Mouse (Mus musculus): Measurements from ENCODE around the gene Tpcn2. TPM values are rescaled to one million over a fixed set of nuclear protein-coding genes. Genes with fewer than 3 reads are reported as not detected.

Tpcn2 gene
- total RNA-seq, 2 experiments from 2014 or later, result 4.7 to 4.8 TPM

GRCm38 (mm10) chr7:145252715-145253476, 30.9 kb downstream of the Tpcn2 start:
- DNase-seq (ENCODE audit: low spot score in 2 of 2), result peak; percentile 73 to 75
- intact Hi-C loops (cut with DNase I), result no loop called here

- intact Hi-C loops (cut with DNase I), result no loop called here
These were observed 33.6 kb downstream of the Tpcn2 start for GRCm38 (mm10) chr7:145250225-145250624.

GRCm38 (mm10) chr7:145248911-145249310, 34.9 kb downstream of the Tpcn2 start:
- DNase-seq (ENCODE audit: low spot score in 2 of 2), result no peak
- intact Hi-C loops (cut with DNase I), result no loop called here

More at GRCm38 (mm10) chr7:145250225-145250624, 33.6 kb downstream of the Tpcn2 start:
- no peak for DNase-seq (ENCODE audit: low spot score in 2 of 2)

GRCm38 (mm10) chr7:145242851-145243712, 40.7 kb downstream of the Tpcn2 start:
- peak; percentile 70 to 73 for DNase-seq (ENCODE audit: low spot score in 2 of 2)
- intact Hi-C loops (cut with DNase I), result loop anchor here (1.0 kb wide), 1 partner anchor 306 kb away; no protein-coding TSS in a partner anchor

- intact Hi-C loops (cut with DNase I), result no loop called here
These were observed 41.8 kb downstream of the Tpcn2 start for GRCm38 (mm10) chr7:145242028-145242427.

GRCm38 (mm10) chr7:145240929-145241328, 42.9 kb downstream of the Tpcn2 start:
- intact Hi-C loops (cut with DNase I), result no loop called here

More at GRCm38 (mm10) chr7:145242028-145242427, 41.8 kb downstream of the Tpcn2 start:
- no peak for DNase-seq (ENCODE audit: low spot score in 2 of 2)

GRCm38 (mm10) chr7:145239736-145240505, 43.9 kb downstream of the Tpcn2 start:
- intact Hi-C loops (cut with DNase I), result no loop called here
- no peak for DNase-seq (ENCODE audit: low spot score in 2 of 2)

More at GRCm38 (mm10) chr7:145240929-145241328, 42.9 kb downstream of the Tpcn2 start:
- no peak for DNase-seq (ENCODE audit: low spot score in 2 of 2)

- intact Hi-C loops (cut with DNase I), result no loop called here
- no peak for DNase-seq (ENCODE audit: low spot score in 2 of 2)
These were observed 44.7 kb downstream of the Tpcn2 start for GRCm38 (mm10) chr7:145239145-145239544.

- intact Hi-C loops (cut with DNase I), result no loop called here
- no peak for DNase-seq (ENCODE audit: low spot score in 2 of 2)
These were observed 48.7 kb downstream of the Tpcn2 start for GRCm38 (mm10) chr7:145234841-145235790.

GRCm38 (mm10) chr7:145231659-145232058, 52.2 kb downstream of the Tpcn2 start:
- no peak for DNase-seq (ENCODE audit: low spot score in 2 of 2)
- intact Hi-C loops (cut with DNase I), result no loop called here

GRCm38 (mm10) chr7:145226641-145227040, 57.2 kb downstream of the Tpcn2 start:
- DNase-seq (ENCODE audit: low spot score in 2 of 2), result no peak
- intact Hi-C loops (cut with DNase I), result no loop called here

GRCm38 (mm10) chr7:145225626-145226025, 58.2 kb downstream of the Tpcn2 start:
- no peak for DNase-seq (ENCODE audit: low spot score in 2 of 2)
- intact Hi-C loops (cut with DNase I), result no loop called here

GRCm38 (mm10) chr7:145221841-145222689, 61.7 kb downstream of the Tpcn2 start:
- DNase-seq (ENCODE audit: low spot score in 2 of 2), result peak; percentile 27 to 80
- intact Hi-C loops (cut with DNase I), result loop anchor here (1.0 kb wide), 1 partner anchor 25 kb away; no protein-coding TSS in a partner anchor

GRCm38 (mm10) chr7:145221346-145221745, 62.5 kb downstream of the Tpcn2 start:
- DNase-seq (ENCODE audit: low spot score in 2 of 2), result no peak
- intact Hi-C loops (cut with DNase I), result no loop called here

GRCm38 (mm10) chr7:145219420-145219831, 64.4 kb downstream of the Tpcn2 start:
- DNase-seq (ENCODE audit: low spot score in 2 of 2), result no peak
- intact Hi-C loops (cut with DNase I), result no loop called here

- no peak for DNase-seq (ENCODE audit: low spot score in 2 of 2)
- intact Hi-C loops (cut with DNase I), result no loop called here
These were observed 67.2 kb downstream of the Tpcn2 start for GRCm38 (mm10) chr7:145216591-145216990.

- intact Hi-C loops (cut with DNase I), result no loop called here
- DNase-seq (ENCODE audit: low spot score in 2 of 2), result no peak
These were observed 68.3 kb downstream of the Tpcn2 start for GRCm38 (mm10) chr7:145215476-145215875.
